Mouse (Mus musculus) liver, adult 2 months (tissue): ENCODE measurements around the gene Foxf1. TPM values are rescaled to one million over a fixed set of nuclear protein-coding genes. Genes with fewer than 3 reads are reported as not detected.

ENCODE experiments used
- DNase-seq: peaks from one replicate; pipeline ENCODE4 v3.0.0-alpha.2; 2011; ENCODE audit warnings: low read depth, low spot score; ENCODE audit errors: extremely low read depth
- H3K27ac ChIP-seq: fragments of 200-500 bp; replicated peaks from 2 replicates; pipeline ENCODE4 v1.5.1; 2012; ENCODE audit warnings: low read depth, mild to moderate bottlenecking, control low read depth, inconsistent platforms, low read length; ENCODE audit not compliant: insufficient read depth
- H3K27me3 ChIP-seq: fragments of 200-500 bp; 2 replicates; pipeline ENCODE4 v1.6.1; 2012; ENCODE audit warnings: mild to moderate bottlenecking, moderate library complexity, low read length, inconsistent platforms; ENCODE audit not compliant: control insufficient read depth, insufficient read depth
- H3K36me3 ChIP-seq: fragments of 200-500 bp; 2 replicates; pipeline ENCODE4 v1.6.1; 2012; ENCODE audit warnings: low read length, inconsistent platforms; ENCODE audit not compliant: control insufficient read depth, insufficient read depth
- H3K4me1 ChIP-seq: fragments of 200-500 bp; 2 replicates; pipeline ENCODE4 v1.6.1; 2011; ENCODE audit warnings: low read length; ENCODE audit not compliant: control insufficient read depth, insufficient read depth
- H3K4me3 ChIP-seq: fragments of 200-500 bp; 2 replicates; pipeline ENCODE4 v1.5.1; 2011; ENCODE audit warnings: low read depth, mild to moderate bottlenecking, control low read depth, low read length, moderate library complexity; ENCODE audit not compliant: insufficient read depth
- H3K79me2 ChIP-seq: fragments of 200-500 bp; 2 replicates; pipeline ENCODE4 v1.6.1; 2012; ENCODE audit warnings: inconsistent platforms, mild to moderate bottlenecking, low read length, moderate library complexity; ENCODE audit not compliant: control insufficient read depth, insufficient read depth
- H3K9ac ChIP-seq: fragments of 200-500 bp; 2 replicates; pipeline ENCODE4 v1.6.1; 2012; ENCODE audit warnings: low read depth, mild to moderate bottlenecking, control low read depth, inconsistent platforms, low read length
- CTCF ChIP-seq: fragments of 200-500 bp; IDR thresholded peaks from 2 replicates; pipeline ENCODE4 v1.5.1; 2011; ENCODE audit warnings: low read depth, low read length, control low read depth
- POLR2A ChIP-seq: fragments of 200-500 bp; IDR thresholded peaks from 2 replicates; pipeline ENCODE4 v1.6.1; 2011; ENCODE audit warnings: low read length, control low read depth; ENCODE audit not compliant: insufficient read depth; ENCODE audit errors: extremely low read depth
- WGBS: fragments of 180-500 bp; shearing (Covaris S2); methylation state at CpG from one replicate; pipeline ENCODE4 v1.1.7; 2018; 5-methylcytosine and 5-hydroxymethylcytosine counted together
- polyA plus RNA-seq: library from polyadenylated mRNA; depleted of rRNA; stranded (reverse); fragments of >200 nt; gene quantifications from 2 replicates; pipeline ENCODE4 v1.2.3, GENCODE M21; 2012
- total RNA-seq: library from RNA; depleted of rRNA; stranded (reverse); fragments of >200 nt; gene quantifications from 2 replicates; pipeline ENCODE4 v1.2.3, GENCODE M21; 2014

The Foxf1 gene
- total and polyA plus RNA-seq, 2 experiments = 1.4 to 3.1 TPM

DNA sequence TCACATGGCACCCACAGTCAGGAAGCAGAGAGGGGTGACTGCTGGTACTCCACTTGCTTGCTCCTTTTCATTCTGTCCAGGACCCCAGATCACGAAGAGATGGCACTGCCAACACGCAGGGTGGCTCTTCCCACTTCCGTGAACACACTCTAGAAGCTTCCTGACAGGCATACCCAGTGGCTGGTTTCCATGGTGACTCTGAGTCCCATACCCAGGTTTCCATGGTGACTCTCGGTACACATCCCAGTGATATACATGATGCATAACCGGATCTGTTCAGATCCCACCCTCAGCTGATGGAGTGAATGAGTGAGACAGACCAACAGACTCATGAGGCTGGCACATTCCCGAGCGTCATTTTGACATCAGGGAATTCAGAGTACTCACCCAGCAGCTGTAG is 25.1 kb upstream of the Foxf1 start:
- TF ChIP-seq POLR2A (no peak), CTCF (no peak)
- WGBS = 78% methylated on average over 7 of the region's 7 CpGs
- no peak for DNase-seq
- H3K27me3 ChIP-seq = no peaks in the 10 kb centered on the region
- H3K36me3 ChIP-seq = no peaks in the 10 kb centered on the region
- no peaks in the 10 kb centered on the region for H3K4me1 ChIP-seq
- H3K79me2 ChIP-seq = no peaks in the 10 kb centered on the region
- H3K9ac ChIP-seq = no peak overlapping the region
- H3K4me3 ChIP-seq = no peak overlapping the region
- no peak overlapping the region for H3K27ac ChIP-seq

GRCm38 (mm10) chr8:121062521-121062920 is 21.7 kb upstream of the Foxf1 start:
- Histone ChIP-seq H3K4me1 (no peaks in the 10 kb centered on the region), H3K4me3 (no peak overlapping the region), H3K27me3 (no peaks in the 10 kb centered on the region), H3K9ac (no peak overlapping the region), H3K27ac (no peak overlapping the region), H3K79me2 (no peaks in the 10 kb centered on the region), H3K36me3 (no peaks in the 10 kb centered on the region)
- no peak for DNase-seq
- TF ChIP-seq POLR2A (no peak), CTCF (no peak)
- 90% methylated on average over 6 of the region's 6 CpGs for WGBS

DNA sequence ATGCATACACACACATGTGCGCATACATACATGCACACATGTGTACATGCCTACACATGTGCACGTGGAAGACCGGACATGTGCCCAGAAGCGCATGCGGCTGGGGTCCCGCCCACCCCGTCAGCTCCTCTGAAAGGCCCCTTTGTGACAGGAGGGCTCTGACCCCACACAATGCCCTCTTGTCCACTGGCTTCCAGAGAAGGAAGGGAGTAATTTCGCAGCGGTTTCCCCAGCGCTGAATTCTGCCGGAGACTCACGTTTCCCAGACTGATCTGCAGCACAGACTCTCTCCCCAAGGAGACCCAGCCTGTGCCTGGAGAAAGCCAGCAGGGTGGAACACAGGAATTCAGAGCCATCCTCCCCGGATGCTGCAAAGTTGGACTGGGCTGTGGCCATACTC is 20.5 kb upstream of the Foxf1 start:
- TF ChIP-seq CTCF = no peak
- TF ChIP-seq POLR2A = no peak
- Histone ChIP-seq H3K27me3 (no peaks in the 10 kb centered on the region), H3K27ac (no peak overlapping the region), H3K4me1 (no peaks in the 10 kb centered on the region), H3K36me3 (no peaks in the 10 kb centered on the region), H3K79me2 (no peaks in the 10 kb centered on the region), H3K4me3 (no peak overlapping the region), H3K9ac (no peak overlapping the region)
- DNase-seq = no peak
- 75% methylated on average over 13 of the region's 13 CpGs for WGBS

- Histone ChIP-seq H3K27me3 (peaks cover 22% of the 10 kb centered on the region), H3K4me1 (no peaks in the 10 kb centered on the region), H3K27ac (peak overlapping the region; percentile 55; the same call in 1 of the 2 replicates), H3K79me2 (no peaks in the 10 kb centered on the region), H3K9ac (0 out of 2 replicates have a peak overlapping the region, but pooled peaks have one; percentile 11), H3K36me3 (no peaks in the 10 kb centered on the region), H3K4me3 (no peak overlapping the region)
- no peak for TF ChIP-seq POLR2A
- peak; percentile 14; the same call in 1 of the 2 replicates for TF ChIP-seq CTCF
- 8% methylated on average over 12 of the region's 12 CpGs for WGBS
- DNase-seq = no peak
These were observed 12.7 kb upstream of the Foxf1 start for GRCm38 (mm10) chr8:121071454-121071853.

DNA sequence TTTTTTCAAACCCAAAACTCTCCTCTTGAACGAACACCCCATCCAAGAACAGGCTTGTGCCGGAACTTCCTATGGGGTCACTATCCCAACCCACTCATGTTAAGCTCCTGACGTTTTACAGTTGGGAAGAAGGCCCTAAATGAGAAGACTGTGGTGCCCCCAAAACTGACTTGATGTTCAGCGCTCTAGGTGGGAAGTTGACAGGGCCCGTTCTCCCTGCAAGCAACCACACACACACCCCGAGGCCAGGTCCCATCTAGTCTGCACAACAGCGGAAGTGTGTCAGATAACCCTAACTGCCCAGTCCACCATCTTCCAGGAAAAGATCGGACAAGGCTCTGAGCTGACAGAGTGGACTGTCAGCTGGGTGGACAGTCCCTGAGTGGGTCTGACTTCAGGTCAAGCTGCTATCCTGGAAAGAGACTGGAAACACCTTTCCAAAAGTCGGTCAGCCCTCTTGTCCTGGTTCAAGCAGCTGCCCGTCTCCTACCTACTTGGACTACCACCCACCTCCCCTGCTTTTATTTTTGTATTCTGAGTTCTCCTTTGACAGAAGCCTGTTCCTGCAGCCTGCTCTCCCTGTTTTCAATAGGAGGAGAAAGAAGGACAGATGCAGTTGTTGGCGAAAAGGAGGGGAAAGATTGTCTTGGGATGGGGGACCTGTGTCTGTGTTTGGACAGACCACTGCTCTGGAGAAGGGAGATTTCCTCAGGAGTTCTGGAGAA is 11.6 kb upstream of the Foxf1 start:
- H3K4me1 ChIP-seq = no peaks in the 10 kb centered on the region
- no peak overlapping the region for H3K27ac ChIP-seq
- 21% methylated on average over 11 of the region's 11 CpGs for WGBS
- H3K36me3 ChIP-seq = no peaks in the 10 kb centered on the region
- TF ChIP-seq POLR2A = no peak
- TF ChIP-seq CTCF = no peak
- H3K27me3 ChIP-seq = peaks cover 22% of the 10 kb centered on the region
- DNase-seq = no peak
- no peaks in the 10 kb centered on the region for H3K79me2 ChIP-seq
- H3K4me3 ChIP-seq = no peak overlapping the region
- no peak overlapping the region for H3K9ac ChIP-seq
